Mouse (Mus musculus): ENCODE results near the gene App. TPM values are rescaled to one million over a fixed set of nuclear protein-coding genes. Genes with fewer than 3 reads are reported as not detected.

Gene App
- total RNA-seq, 4 experiments from 2014 or later: 320 to 378 (median 351) TPM

- no peak for DNase-seq
Measured at GRCm38 (mm10) chr16:84971535-84972330, 201.8 kb downstream of the App start.

GRCm38 (mm10) chr16:84969026-84969425 is 204.5 kb downstream of the App start:
- DNase-seq: no peak

- no peak for DNase-seq
Measured at GRCm38 (mm10) chr16:84966983-84967382, 206.6 kb downstream of the App start.

- no peak for DNase-seq
Measured at GRCm38 (mm10) chr16:84966096-84966495, 207.5 kb downstream of the App start.

- DNase-seq: no peak
Measured at GRCm38 (mm10) chr16:84963960-84964359, 209.6 kb downstream of the App start.

- DNase-seq: no peak
Measured at GRCm38 (mm10) chr16:84963527-84963926, 210.0 kb downstream of the App start.

- no peak for DNase-seq
Measured at GRCm38 (mm10) chr16:84957253-84957652, 216.3 kb downstream of the App start.

- DNase-seq: no peak
Measured at GRCm38 (mm10) chr16:84956690-84957089, 216.9 kb downstream of the App start.

GRCm38 (mm10) chr16:84955840-84956239 is 217.7 kb downstream of the App start:
- no peak for DNase-seq

- DNase-seq: peak; percentile 62
Measured at GRCm38 (mm10) chr16:84955204-84955839, 218.2 kb downstream of the App start.

GRCm38 (mm10) chr16:84931024-84931423 is 242.5 kb downstream of the App start:
- no peak for DNase-seq

- DNase-seq: no peak
Measured at GRCm38 (mm10) chr16:84927827-84928226, 245.7 kb downstream of the App start.

GRCm38 (mm10) chr16:84919649-84920308 is 253.8 kb downstream of the App start:
- DNase-seq: no peak

GRCm38 (mm10) chr16:84919087-84919486 is 254.5 kb downstream of the App start:
- no peak for DNase-seq

- DNase-seq: no peak
Measured at GRCm38 (mm10) chr16:84916772-84917171, 256.8 kb downstream of the App start.

- no peak for DNase-seq
Measured at GRCm38 (mm10) chr16:84911477-84912165, 261.9 kb downstream of the App start.

- no peak for DNase-seq
Measured at GRCm38 (mm10) chr16:84902995-84903394, 270.6 kb downstream of the App start.

Data from adrenal gland, adult 8-10 months (tissue).